Mouse (Mus musculus): Measurements from ENCODE around the gene Slc47a2. TPM values are rescaled to one million over a fixed set of nuclear protein-coding genes. Genes with fewer than 3 reads are reported as not detected.

The Slc47a2 gene
- total and polyA plus RNA-seq, 3 experiments, result 0.15 to 0.25 TPM; not detected in 1

DNA sequence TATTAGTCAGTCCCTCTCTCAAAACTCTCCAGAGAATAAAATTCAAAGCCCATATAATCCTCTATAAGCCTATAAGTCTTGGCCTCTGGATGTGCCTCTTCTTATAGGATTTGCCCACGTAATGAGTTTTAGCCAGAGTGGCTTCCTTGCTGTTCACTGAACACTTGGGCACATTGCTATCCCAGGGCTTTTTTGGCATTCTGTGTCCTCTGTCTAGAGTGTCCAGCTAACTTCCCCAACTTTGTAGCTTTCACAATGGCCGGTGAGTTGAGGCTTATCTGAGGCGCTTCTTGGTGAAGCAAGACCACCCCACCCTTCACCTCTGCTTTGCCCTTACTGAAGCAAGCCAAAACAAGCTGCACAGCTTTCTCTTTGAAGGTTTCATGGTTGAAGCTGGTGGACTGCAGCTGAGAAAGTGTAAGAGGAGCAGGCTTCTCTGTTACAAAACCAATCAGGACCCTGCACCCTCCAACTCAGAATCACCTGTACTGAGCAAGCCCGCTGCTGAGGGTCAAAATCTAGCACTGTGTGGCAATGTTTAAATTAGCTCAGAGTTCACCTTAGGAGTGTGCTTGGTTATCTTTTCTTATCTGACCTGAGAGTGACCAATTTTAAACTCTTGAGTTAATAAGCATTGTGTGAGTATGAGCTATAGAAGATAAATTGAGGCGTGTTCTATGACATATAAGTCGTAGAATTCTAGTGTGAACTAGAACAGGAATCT lies 73.9 kb downstream of the Slc47a2 start:
- Histone ChIP-seq H3K36me3 (ENCODE audit: control insufficient read depth in 1 of 2, insufficient read depth in 2 of 2, low read length in 2 of 2) (peaks cover 2 to 8% of the 10 kb centered on the region in 2 experiments; a peak in 3 of 4 replicates), H3K27ac (ENCODE audit: control insufficient read depth, low read depth, low read length) (no peak overlapping the region), H3K9me3 (replicated peaks; ENCODE audit: insufficient read depth, low read length) (no peaks in the 10 kb centered on the region), H3K27me3 (ENCODE audit: control insufficient read depth in 1 of 2, insufficient read depth in 2 of 2, low read length in 2 of 2) (no peaks in the 10 kb centered on the region), H3K9ac (ENCODE audit: control insufficient read depth, low read depth, low read length, poor library complexity, severe bottlenecking) (no peak overlapping the region), H3K4me3 (ENCODE audit: control insufficient read depth in 1 of 2, insufficient read depth in 1 of 2, low read depth in 2 of 2, low read length in 2 of 2) (no peak overlapping the region), H3K79me2 (ENCODE audit: control insufficient read depth, insufficient read depth, low read length, poor library complexity) (no peaks in the 10 kb centered on the region; the same call in 1 of the 2 replicates), H3K4me1 (ENCODE audit: control insufficient read depth in 1 of 2, insufficient read depth in 2 of 2, low read length in 2 of 2) (peaks cover 4 to 6% of the 10 kb centered on the region in 2 experiments)
- no peak for DNase-seq (ENCODE audit: low read depth, low spot score)
- TF ChIP-seq ZMIZ1 (IDR thresholded peaks at IDR 0.05; ENCODE audit: low read depth, low read length), result no peak
- TF ChIP-seq RAD21 (IDR thresholded peaks at IDR 0.05; ENCODE audit: low read depth, low read length), result no peak
- no peak for TF ChIP-seq MYC (IDR thresholded peaks at IDR 0.05; ENCODE audit: low read depth, low read length)
- TF ChIP-seq BHLHE40 (IDR thresholded peaks at IDR 0.05; ENCODE audit: borderline replicate concordance, low read depth, low read length), result no peak
- TF ChIP-seq NRF1 (IDR thresholded peaks at IDR 0.05; ENCODE audit: insufficient read depth, low read depth, low read length, poor library complexity, severe bottlenecking), result no peak
- TF ChIP-seq E2F4 (IDR thresholded peaks at IDR 0.05; ENCODE audit: borderline replicate concordance, low read depth, low read length), result no peak
- no peak for TF ChIP-seq UBTF (IDR thresholded peaks at IDR 0.05; ENCODE audit: borderline replicate concordance, insufficient read depth, low read depth, low read length)
- TF ChIP-seq CTCF (IDR thresholded peaks at IDR 0.05 in 2 of 3, conservative IDR thresholded peaks at IDR 0.05 in 1 of 3; ENCODE audit: control insufficient read depth in 1 of 3, insufficient read depth in 1 of 3, low read depth in 2 of 3, low read length in 3 of 3, poor library complexity in 1 of 3, severe bottlenecking in 1 of 3), result no peak
- no peak for TF ChIP-seq GABPA (IDR thresholded peaks at IDR 0.05; ENCODE audit: low read depth, low read length)
- TF ChIP-seq TBP (IDR thresholded peaks at IDR 0.05; ENCODE audit: low read depth, low read length), result no peak
- TF ChIP-seq MXI1 (IDR thresholded peaks at IDR 0.05; ENCODE audit: low read depth, low read length), result no peak
- no peak for TF ChIP-seq SIN3A (IDR thresholded peaks at IDR 0.05; ENCODE audit: low read length)
- TF ChIP-seq MEF2A (IDR thresholded peaks at IDR 0.05; ENCODE audit: extremely low read depth, insufficient replicate concordance, low read depth, low read length, poor library complexity, severe bottlenecking), result no peak
- no peak for TF ChIP-seq CHD1 (IDR thresholded peaks at IDR 0.05; ENCODE audit: low read depth, low read length)
- no peak for TF ChIP-seq JUND (IDR thresholded peaks at IDR 0.05; ENCODE audit: low read depth, low read length)
- TF ChIP-seq POLR2AphosphoS5 (IDR thresholded peaks at IDR 0.05; ENCODE audit: borderline replicate concordance, low read depth, low read length), result no peak
- no peak for TF ChIP-seq HCFC1 (IDR thresholded peaks at IDR 0.05; ENCODE audit: low read depth, low read length)
- no peak for TF ChIP-seq ETS1 (IDR thresholded peaks at IDR 0.05; ENCODE audit: low read depth, low read length)

Measured in MEL (cell line).